9 mouse cellular contexts compared by ENCODE assay signal in the genomic region with DNA sequence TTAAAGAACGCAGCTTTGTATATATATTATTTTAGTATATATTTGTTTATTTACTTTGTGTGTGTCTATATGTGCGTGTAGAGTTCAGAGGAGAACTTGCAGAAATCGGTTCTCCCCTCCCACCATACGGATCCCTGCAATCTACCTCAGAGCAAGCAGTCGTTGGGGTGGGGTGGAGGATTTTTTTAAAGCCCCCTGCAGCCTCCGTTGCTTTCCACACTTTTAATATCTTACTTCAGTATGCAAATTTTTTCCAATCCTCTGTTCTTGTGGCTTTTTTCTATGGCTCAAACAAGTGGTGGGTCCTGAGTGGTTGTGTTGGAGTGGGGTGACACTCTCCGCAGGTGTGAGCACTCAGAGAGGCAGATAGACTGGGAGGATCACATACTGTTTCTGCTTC. TPM values are rescaled to one million over a fixed set of nuclear protein-coding genes. Genes with fewer than 3 reads are reported as not detected.
DNase-seq lines count a peak whose midpoint lies in the region; ATAC-seq lines count a peak whose summit lies in the region.
"Had no signal": no experiment of that assay in that cellular context is flagged by ENCODE, and none has a peak within 500 bp of the region (broad histone marks: within the 10 kb centered on the region; RNA-seq: fewer than 3 reads in every experiment).

No protein-coding gene starts in this region.

- 14% methylated on average over 7 of the region's 7 CpGs for WGBS in heart, embryonic 15.5 days
- WGBS in embryonic facial prominence, embryonic 10.5 days = 6% methylated on average over 7 of the region's 7 CpGs
- whole genome bisulfite sequencing in hindbrain, embryonic 13.5 days = 2% methylated on average over 7 of the region's 7 CpGs
- WGBS in midbrain, embryonic 12.5 days = 4% methylated on average over 7 of the region's 7 CpGs

- H3K27me3 ChIP-seq in heart, embryonic 15.5 days = no peaks in the 10 kb centered on the region
- no peaks in the 10 kb centered on the region for H3K27me3 ChIP-seq in embryonic facial prominence, embryonic 10.5 days (replicated peaks; ENCODE audit: low read depth, poor library complexity, severe bottlenecking)
- H3K27me3 ChIP-seq in hindbrain, embryonic 13.5 days = no peaks in the 10 kb centered on the region
- H3K27me3 ChIP-seq in midbrain, embryonic 12.5 days = no peaks in the 10 kb centered on the region

- no peaks in the 10 kb centered on the region for H3K36me3 ChIP-seq in heart, embryonic 15.5 days
- no peaks in the 10 kb centered on the region for H3K36me3 ChIP-seq in embryonic facial prominence, embryonic 10.5 days (replicated peaks)
- H3K36me3 ChIP-seq in hindbrain, embryonic 13.5 days = no peaks in the 10 kb centered on the region
- no peaks in the 10 kb centered on the region for H3K36me3 ChIP-seq in midbrain, embryonic 12.5 days

- H3K9ac ChIP-seq in heart, embryonic 15.5 days = no peak overlapping the region; the same call in 1 of the 2 replicates
- no peak overlapping the region; the same call in 1 of the 2 replicates for H3K9ac ChIP-seq in hindbrain, embryonic 13.5 days
- H3K9ac ChIP-seq in midbrain, embryonic 12.5 days (replicated peaks) = peak overlapping the region; percentile 46; the same call in 1 of the 2 replicates

- H3K4me3 ChIP-seq in heart, embryonic 15.5 days = peak overlapping the region; percentile 41
- peak overlapping the region; percentile 53 for H3K4me3 ChIP-seq in embryonic facial prominence, embryonic 10.5 days
- H3K4me3 ChIP-seq in hindbrain, embryonic 13.5 days = no peak overlapping the region
- peak overlapping the region; percentile 36 for H3K4me3 ChIP-seq in midbrain, embryonic 12.5 days

- DNase-seq in heart, adult 9 months (ENCODE audit: low spot score in 2 of 2) = no peak
- no peak for DNase-seq in embryonic facial prominence, embryonic 10.5 days (ENCODE audit: low spot score)
- no peak for DNase-seq in cerebellum, adult 8-10 months
- DNase-seq in layer of hippocampus, adult 9-11 months = no peak
- DNase-seq in thymus, postnatal 25 days = no peak
- DNase-seq: adrenal gland, postnatal 36 days had no signal

- peak overlapping the region; percentile 59 for H3K4me2 ChIP-seq in heart, embryonic 15.5 days
- peak overlapping the region; percentile 45; the same call in 1 of the 2 replicates for H3K4me2 ChIP-seq in hindbrain, embryonic 13.5 days
- H3K4me2 ChIP-seq in midbrain, embryonic 12.5 days (replicated peaks) = peak overlapping the region; percentile 52

- H3K9me3 ChIP-seq in heart, embryonic 15.5 days (replicated peaks) = no peaks in the 10 kb centered on the region
- H3K9me3 ChIP-seq in embryonic facial prominence, embryonic 10.5 days = no peaks in the 10 kb centered on the region
- no peaks in the 10 kb centered on the region for H3K9me3 ChIP-seq in hindbrain, embryonic 13.5 days
- H3K9me3 ChIP-seq in midbrain, embryonic 12.5 days = no peaks in the 10 kb centered on the region

- ATAC-seq in heart, embryonic 15.5 days (replicated peaks; ENCODE audit: insufficient number of reproducible peaks, insufficient read depth, low FRiP score, low read depth) = no peak
- ATAC-seq in hindbrain, embryonic 13.5 days (ENCODE audit: low FRiP score) = no peak
- no peak for ATAC-seq in midbrain, embryonic 12.5 days (ENCODE audit: low FRiP score, low read depth)

- peaks cover 9% of the 10 kb centered on the region for H3K4me1 ChIP-seq in heart, embryonic 15.5 days (replicated peaks)
- H3K4me1 ChIP-seq in embryonic facial prominence, embryonic 10.5 days = peaks cover 22% of the 10 kb centered on the region
- peaks cover 14% of the 10 kb centered on the region for H3K4me1 ChIP-seq in hindbrain, embryonic 13.5 days (replicated peaks)
- peaks cover 20% of the 10 kb centered on the region for H3K4me1 ChIP-seq in midbrain, embryonic 12.5 days

- H3K27ac ChIP-seq in heart, embryonic 15.5 days = no peak overlapping the region
- peak overlapping the region; percentile 86 for H3K27ac ChIP-seq in embryonic facial prominence, embryonic 10.5 days (replicated peaks)
- H3K27ac ChIP-seq in hindbrain, embryonic 13.5 days = no peak overlapping the region
- H3K27ac ChIP-seq in midbrain, embryonic 12.5 days (replicated peaks) = no peak overlapping the region

RNA-seq across cellular contexts. Expression of a gene that starts 0.6 kb away (rescaled TPM):
- 4.8 and 5.4 TPM in 2 replicates for polyA plus RNA-seq in heart, embryonic 15.5 days (2015; fragmentation: Nextera tagmentation; extraction: Ambion mirVana)
- 6.8 and 7.1 TPM in 2 replicates for polyA plus RNA-seq in embryonic facial prominence, embryonic 10.5 days (2016; fragmentation: Nextera tagmentation; extraction: Ambion mirVana)
- polyA plus RNA-seq in hindbrain, embryonic 13.5 days (2015; fragmentation: Nextera tagmentation; extraction: Ambion mirVana) = 0.36 and 0.62 TPM in 2 replicates
- polyA plus RNA-seq in midbrain, embryonic 12.5 days (2016; fragmentation: Nextera tagmentation; extraction: Ambion mirVana) = 2.8 and 3.2 TPM in 2 replicates

RNA-seq across cellular contexts. Expression of a gene that starts 18.7 kb away (rescaled TPM):
- polyA plus RNA-seq in heart, embryonic 15.5 days (2015; fragmentation: Nextera tagmentation; extraction: Ambion mirVana) = 1.3 and 3.0 TPM in 2 replicates
- 9.5 and 10.9 TPM in 2 replicates for polyA plus RNA-seq in embryonic facial prominence, embryonic 10.5 days (2016; fragmentation: Nextera tagmentation; extraction: Ambion mirVana)
- 37.0 and 38.2 TPM in 2 replicates for polyA plus RNA-seq in hindbrain, embryonic 13.5 days (2015; fragmentation: Nextera tagmentation; extraction: Ambion mirVana)
- 22.9 and 26.5 TPM in 2 replicates for polyA plus RNA-seq in midbrain, embryonic 12.5 days (2016; fragmentation: Nextera tagmentation; extraction: Ambion mirVana)

RNA-seq across cellular contexts. Expression of a gene that starts 52.7 kb away (rescaled TPM):
- polyA plus RNA-seq in heart, embryonic 15.5 days (2015; fragmentation: Nextera tagmentation; extraction: Ambion mirVana) = 27.0 and 36.3 TPM in 2 replicates
- polyA plus RNA-seq in embryonic facial prominence, embryonic 10.5 days (2016; fragmentation: Nextera tagmentation; extraction: Ambion mirVana) = 75.5 and 77.6 TPM in 2 replicates
- 52.1 and 55.5 TPM in 2 replicates for polyA plus RNA-seq in hindbrain, embryonic 13.5 days (2015; fragmentation: Nextera tagmentation; extraction: Ambion mirVana)
- 62.8 and 65.2 TPM in 2 replicates for polyA plus RNA-seq in midbrain, embryonic 12.5 days (2016; fragmentation: Nextera tagmentation; extraction: Ambion mirVana)

RNA-seq across cellular contexts. Expression of a gene that starts 53.0 kb away (rescaled TPM):
- 72.7 and 104 TPM in 2 replicates for polyA plus RNA-seq in heart, embryonic 15.5 days (2015; fragmentation: Nextera tagmentation; extraction: Ambion mirVana)
- 85.2 and 88.9 TPM in 2 replicates for polyA plus RNA-seq in embryonic facial prominence, embryonic 10.5 days (2016; fragmentation: Nextera tagmentation; extraction: Ambion mirVana)
- 116 and 122 TPM in 2 replicates for polyA plus RNA-seq in hindbrain, embryonic 13.5 days (2015; fragmentation: Nextera tagmentation; extraction: Ambion mirVana)
- polyA plus RNA-seq in midbrain, embryonic 12.5 days (2016; fragmentation: Nextera tagmentation; extraction: Ambion mirVana) = 109 and 124 TPM in 2 replicates

RNA-seq across cellular contexts. Expression of a gene that starts 53.2 kb away (rescaled TPM):
- polyA plus RNA-seq in heart, embryonic 15.5 days (2015; fragmentation: Nextera tagmentation; extraction: Ambion mirVana) = 14.2 and 18.6 TPM in 2 replicates
- polyA plus RNA-seq in embryonic facial prominence, embryonic 10.5 days (2016; fragmentation: Nextera tagmentation; extraction: Ambion mirVana) = 20.7 and 24.8 TPM in 2 replicates
- polyA plus RNA-seq in hindbrain, embryonic 13.5 days (2015; fragmentation: Nextera tagmentation; extraction: Ambion mirVana) = 34.8 and 37.3 TPM in 2 replicates
- 30.5 and 35.0 TPM in 2 replicates for polyA plus RNA-seq in midbrain, embryonic 12.5 days (2016; fragmentation: Nextera tagmentation; extraction: Ambion mirVana)
